Mouse (Mus musculus) layer of hippocampus, adult 8-10 months (tissue): ENCODE data around the gene 4930562C15Rik. TPM values are rescaled to one million over a fixed set of nuclear protein-coding genes. Genes with fewer than 3 reads are reported as not detected.

Experiments used
- DNase-seq, 2 experiments: peaks; one replicate each; pipeline ENCODE4 v3.0.0; 2022; ENCODE audit warnings: low spot score in 2 of 2
- total RNA-seq, 4 experiments: library from RNA; stranded (reverse); gene quantifications; 2 replicates each; pipeline ENCODE4 v1.2.4; 2022

4930562C15Rik gene
- total RNA-seq, 4 experiments from 2014 or later: not detected

- DNase-seq: no peak
These were observed 55.0 kb downstream of the 4930562C15Rik start for GRCm38 (mm10) chr16:4890201-4890709.

- DNase-seq: no peak
These were observed 57.0 kb downstream of the 4930562C15Rik start for GRCm38 (mm10) chr16:4892171-4892570.

- DNase-seq: no peak
These were observed 59.1 kb downstream of the 4930562C15Rik start for GRCm38 (mm10) chr16:4894201-4894908.

- DNase-seq: no peak
These were observed 61.2 kb downstream of the 4930562C15Rik start for GRCm38 (mm10) chr16:4896249-4897027.

- no peak for DNase-seq
These were observed 62.0 kb downstream of the 4930562C15Rik start for GRCm38 (mm10) chr16:4897146-4897730.

GRCm38 (mm10) chr16:4898881-4899280 is 63.7 kb downstream of the 4930562C15Rik start:
- no peak for DNase-seq

DNA sequence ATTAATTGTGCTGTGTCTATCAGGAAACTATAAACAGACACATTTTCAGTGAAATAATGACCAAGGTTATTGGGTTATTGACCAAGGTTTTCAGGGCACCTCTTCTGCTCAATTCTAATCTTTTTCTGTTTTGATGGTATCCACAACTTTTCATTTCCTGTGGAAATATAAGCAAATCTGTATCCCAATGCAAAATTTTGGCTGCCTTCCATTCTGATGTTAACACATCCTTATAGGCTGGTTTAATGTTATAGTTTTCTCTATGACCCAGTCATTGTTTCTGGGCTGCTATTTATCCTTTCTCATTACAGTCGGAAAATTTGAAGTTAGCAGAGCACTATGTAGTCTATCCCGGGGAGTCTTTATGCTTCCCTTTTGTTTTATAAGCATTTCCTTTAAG is 64.5 kb downstream of the 4930562C15Rik start:
- no peak for DNase-seq

GRCm38 (mm10) chr16:4901167-4901566 is 66.0 kb downstream of the 4930562C15Rik start:
- DNase-seq: no peak

DNA sequence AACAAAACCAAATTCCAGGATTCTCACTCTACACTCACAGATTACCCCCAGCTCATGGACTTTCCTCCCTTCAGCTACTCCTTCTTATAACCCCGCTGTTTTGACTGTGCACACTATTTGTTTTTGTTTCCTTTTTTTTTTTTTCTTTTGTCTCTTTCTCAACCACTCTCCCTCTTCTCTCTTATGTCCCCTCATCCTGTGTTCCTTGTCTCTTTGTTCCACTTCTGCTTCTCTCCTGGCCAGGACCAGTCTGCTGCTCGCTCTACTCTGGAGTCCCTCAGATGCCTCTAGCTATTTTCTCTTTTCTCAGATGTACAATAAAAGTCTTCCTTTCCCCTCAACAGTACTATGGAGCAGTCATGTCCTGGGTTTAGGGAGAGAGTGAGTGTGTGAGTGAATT is 67.2 kb downstream of the 4930562C15Rik start:
- DNase-seq: no peak

DNA sequence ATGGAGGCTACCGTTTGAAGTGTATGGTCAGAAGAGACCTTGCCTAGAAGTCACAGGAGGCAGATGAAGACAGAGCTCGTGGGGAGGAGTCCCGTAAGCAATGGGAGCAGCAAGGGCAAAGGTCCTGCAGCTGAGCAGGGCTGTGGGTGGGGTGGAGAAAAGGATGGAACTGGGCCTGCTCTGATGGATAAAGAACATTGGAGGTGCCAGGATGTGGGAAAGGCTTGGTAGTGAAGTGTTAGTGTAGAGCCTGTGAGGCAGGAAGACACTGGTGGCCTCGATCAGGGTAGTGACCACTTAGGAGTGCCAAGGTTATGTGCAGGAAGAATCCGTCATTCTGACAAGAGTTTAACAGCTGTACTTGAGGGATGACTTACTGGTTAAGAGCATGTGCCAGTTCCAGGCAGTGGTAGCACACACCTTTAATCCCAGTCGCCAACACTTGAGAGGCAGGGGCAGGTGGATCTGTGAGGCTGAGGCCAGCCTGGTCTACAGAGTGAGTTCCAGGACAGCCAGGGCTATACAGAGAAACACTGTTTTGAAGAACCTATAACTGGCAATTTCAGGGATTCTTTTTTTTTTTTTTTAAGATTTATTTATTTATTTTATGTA is 68.4 kb downstream of the 4930562C15Rik start:
- DNase-seq: no peak

- DNase-seq: no peak
These were observed 69.7 kb downstream of the 4930562C15Rik start for GRCm38 (mm10) chr16:4904878-4905277.

DNA sequence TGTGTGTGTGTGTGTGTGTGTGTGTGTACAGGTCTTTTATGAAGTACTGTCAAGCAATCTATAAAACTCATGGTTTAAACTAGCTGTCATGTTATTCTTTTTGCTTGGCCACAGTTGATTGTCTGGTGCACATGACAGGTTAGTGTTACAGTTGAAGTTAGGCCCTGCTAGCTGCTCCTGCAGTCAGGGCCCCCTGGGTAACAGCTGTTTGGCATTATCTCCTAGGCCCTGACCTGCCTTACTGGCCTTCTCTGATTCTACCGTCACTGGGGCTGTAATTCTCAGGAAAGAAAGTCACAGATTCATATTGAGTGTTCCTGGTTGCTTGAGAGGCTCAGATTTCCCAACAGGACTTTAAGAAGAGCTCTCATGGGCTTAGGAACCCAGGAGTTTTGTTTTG is 70.4 kb downstream of the 4930562C15Rik start:
- no peak for DNase-seq

- no peak for DNase-seq
These were observed 71.3 kb downstream of the 4930562C15Rik start for GRCm38 (mm10) chr16:4906559-4906958.

GRCm38 (mm10) chr16:4907386-4907785 is 72.2 kb downstream of the 4930562C15Rik start:
- DNase-seq: no peak

GRCm38 (mm10) chr16:4907972-4908371 is 72.8 kb downstream of the 4930562C15Rik start:
- DNase-seq: no peak

DNA sequence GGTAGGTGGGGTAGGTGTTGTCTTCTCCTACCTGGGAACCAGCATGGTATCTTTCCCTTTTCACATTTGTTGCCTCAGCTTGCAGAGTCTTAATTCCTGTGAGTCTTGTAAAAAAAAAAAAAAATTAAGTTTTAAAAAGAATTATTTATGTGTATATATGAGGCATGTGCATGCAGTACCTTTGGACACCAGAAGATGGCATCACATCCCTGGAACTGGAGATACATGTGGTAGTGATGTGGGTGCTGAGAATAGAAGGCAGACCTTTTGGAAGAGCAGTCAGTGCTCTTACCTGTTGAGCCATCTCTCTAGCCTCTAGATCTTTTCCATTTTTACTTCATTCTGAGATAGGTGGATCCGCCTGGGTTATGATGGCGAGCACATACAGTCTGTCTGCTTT is 74.5 kb downstream of the 4930562C15Rik start:
- no peak for DNase-seq

DNA sequence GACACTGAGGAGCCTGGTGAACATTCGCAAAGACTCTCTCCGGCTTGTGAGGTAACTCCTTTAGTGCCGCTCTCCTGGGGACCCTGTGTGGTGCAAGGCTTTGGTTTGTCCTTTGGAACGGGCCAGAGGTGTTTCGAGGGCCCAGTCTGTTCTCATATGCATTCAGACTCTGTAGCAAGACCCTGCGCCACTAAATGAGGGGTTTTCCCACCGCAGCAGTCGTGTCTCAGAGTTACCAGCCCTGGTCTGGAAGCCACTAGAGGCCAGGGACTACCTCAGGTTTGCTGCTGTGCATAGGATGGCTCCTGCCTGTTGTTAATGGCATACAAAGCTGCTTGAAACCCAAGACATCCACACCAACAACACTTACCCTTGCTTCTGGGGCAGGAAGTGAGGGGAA is 75.5 kb downstream of the 4930562C15Rik start:
- no peak for DNase-seq

DNA sequence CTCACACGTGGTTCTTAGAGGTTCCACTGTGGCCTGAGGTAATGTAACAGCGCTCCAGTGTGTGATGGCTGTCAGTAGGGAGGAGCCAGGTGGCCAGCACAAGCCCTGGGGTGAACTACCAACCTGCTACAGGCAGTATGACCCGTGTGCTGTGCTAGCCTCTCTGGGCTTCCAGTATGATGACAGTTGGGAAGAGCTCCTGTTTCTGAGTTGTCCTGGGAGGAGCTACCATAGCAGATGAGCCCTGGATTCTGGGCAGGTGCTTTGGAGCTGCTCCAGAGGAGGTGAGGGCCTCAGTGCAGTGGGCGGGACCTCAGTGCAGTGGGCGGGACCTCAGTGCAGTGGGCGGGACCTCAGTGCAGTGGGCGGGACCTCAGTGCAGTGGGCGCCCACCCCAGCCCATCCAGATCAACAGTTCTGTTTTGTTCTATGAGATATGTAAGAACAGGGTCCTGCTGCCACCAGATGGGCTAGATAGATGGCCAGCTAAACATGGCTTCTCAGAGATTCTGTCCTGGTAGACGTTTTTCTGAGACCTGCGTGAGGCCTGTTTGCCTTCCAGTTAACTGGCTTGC is 76.9 kb downstream of the 4930562C15Rik start:
- no peak for DNase-seq

DNA sequence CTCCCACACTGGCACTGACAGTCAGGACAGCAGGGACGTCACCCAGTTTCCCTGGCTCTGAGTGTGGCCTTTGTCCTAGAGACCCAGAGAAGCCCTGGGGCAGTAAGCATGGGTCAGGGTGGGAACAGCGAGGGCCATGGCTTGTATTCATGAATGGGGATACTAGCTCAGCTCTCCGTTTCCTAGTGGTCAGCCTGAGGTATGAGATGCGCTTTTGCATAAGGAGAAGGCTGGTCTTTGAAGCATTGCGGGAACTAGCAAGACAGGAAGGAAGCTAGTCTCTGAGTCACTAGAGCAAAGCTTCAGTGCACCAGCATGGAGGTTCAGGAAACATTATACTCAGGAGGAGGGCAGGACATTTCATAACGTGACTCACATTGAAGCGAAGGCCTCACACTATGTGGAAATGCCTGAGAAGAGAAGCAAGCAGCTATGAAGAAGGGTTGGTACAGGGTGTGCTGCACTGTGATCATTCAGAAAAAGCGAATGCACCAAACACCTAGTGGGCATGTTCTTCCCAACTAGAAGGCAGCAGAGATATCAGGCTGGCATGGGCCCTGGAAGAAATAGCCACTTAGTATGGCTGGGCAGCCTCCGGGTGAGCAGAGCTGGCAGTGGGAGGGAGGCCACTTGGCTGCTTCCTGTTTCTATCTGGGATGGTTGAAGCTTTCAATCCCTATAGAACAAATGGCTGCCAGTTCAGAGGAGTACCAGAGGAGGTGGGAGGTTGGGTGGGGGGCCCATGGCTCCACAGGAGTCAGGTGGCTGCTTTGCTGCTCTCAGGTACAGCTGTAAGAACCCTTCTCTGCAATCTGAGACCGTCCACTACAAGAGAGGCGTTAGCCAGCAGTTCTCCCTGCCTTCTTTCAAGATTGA is 77.9 kb downstream of the 4930562C15Rik start:
- DNase-seq: no peak
